ENCODE assay signal across 14 mouse cellular contexts in genomic region chr2:75618712-75619111, GRCm38 (mm10). TPM values are rescaled to one million over a fixed set of nuclear protein-coding genes. Genes with fewer than 3 reads are reported as not detected.
A peak's percentile ranks its signal among the peaks of the same experiment; 100 is the strongest.
DNase-seq lines count a peak whose midpoint lies in the region; ATAC-seq and TF ChIP-seq lines count a peak whose summit lies in the region.
"Had no signal": no experiment of that assay in that cellular context is flagged by ENCODE, and none has a peak within 500 bp of the region (broad histone marks: within the 10 kb centered on the region; RNA-seq: fewer than 3 reads in every experiment).

No protein-coding gene starts in this region.

- TF ChIP-seq CTCF in lung, postnatal 0 days (IDR thresholded peaks at IDR 0.05), result no peak

- H3K4me1 ChIP-seq in heart, embryonic 12.5 days (replicated peaks), result no peaks in the 10 kb centered on the region
- no peaks in the 10 kb centered on the region; the same call in 1 of the 2 replicates for H3K4me1 ChIP-seq in lung, postnatal 0 days (ENCODE audit: insufficient read depth, low read depth, low read length)
- peaks cover 9% of the 10 kb centered on the region for H3K4me1 ChIP-seq in limb, embryonic 10.5 days

- DNase-seq in heart, postnatal 4 days, result peak; percentile 36
- DNase-seq in lung, postnatal 0 days (ENCODE audit: low spot score), result peak; percentile 65
- DNase-seq in lung, postnatal 25 days (ENCODE audit: low spot score), result no peak
- no peak for DNase-seq in limb, embryonic 10.5 days (ENCODE audit: low spot score)
- DNase-seq in layer of hippocampus, postnatal 36 days, result no peak
- DNase-seq in urinary bladder, postnatal 36 days (ENCODE audit: low spot score in 2 of 2), result no peak
- DNase-seq: adrenal gland, postnatal 14 days; cerebellum, postnatal 25 days had no signal

- H3K4me3 ChIP-seq in heart, embryonic 12.5 days, result no peak overlapping the region
- H3K4me3 ChIP-seq in lung, postnatal 0 days (ENCODE audit: low read depth, low read length), result no peak overlapping the region
- H3K4me3 ChIP-seq in limb, embryonic 10.5 days, result no peak overlapping the region
- H3K4me3 ChIP-seq: limb, embryonic 15.5 days had no signal

- H3K4me2 ChIP-seq in heart, embryonic 12.5 days, result no peak overlapping the region
- H3K4me2 ChIP-seq in lung, postnatal 0 days (replicated peaks; ENCODE audit: low read depth, low read length), result no peak overlapping the region
- H3K4me2 ChIP-seq: heart, embryonic 11.5 days; hindbrain, embryonic 14.5 days; limb, embryonic 15.5 days had no signal

- 62% methylated on average over 6 of the region's 6 CpGs for WGBS in heart, embryonic 12.5 days
- 41% methylated on average over 6 of the region's 6 CpGs for WGBS in lung, postnatal 0 days
- 44% methylated on average over 6 of the region's 6 CpGs for WGBS in limb, embryonic 10.5 days

- no peaks in the 10 kb centered on the region for H3K36me3 ChIP-seq in heart, embryonic 12.5 days
- no peaks in the 10 kb centered on the region for H3K36me3 ChIP-seq in lung, postnatal 0 days (ENCODE audit: insufficient read depth, low read length)
- no peaks in the 10 kb centered on the region for H3K36me3 ChIP-seq in limb, embryonic 10.5 days
- H3K36me3 ChIP-seq: limb, embryonic 15.5 days had no signal

- no peak overlapping the region for H3K27ac ChIP-seq in heart, embryonic 12.5 days (ENCODE audit: poor library complexity, severe bottlenecking)
- H3K27ac ChIP-seq in lung, postnatal 0 days (ENCODE audit: low read length), result peak overlapping the region; percentile 16; the same call in 1 of the 2 replicates
- H3K27ac ChIP-seq in limb, embryonic 10.5 days, result peak overlapping the region; percentile 60; the same call in 1 of the 2 replicates
- H3K27ac ChIP-seq: hindbrain, embryonic 14.5 days; limb, embryonic 15.5 days had no signal

- ATAC-seq in heart, embryonic 12.5 days (ENCODE audit: insufficient number of reproducible peaks, low FRiP score), result no peak
- peak; percentile 60 for ATAC-seq in lung, postnatal 0 days
- ATAC-seq: forebrain, embryonic 14.5 days; midbrain, embryonic 16.5 days had no signal

- no peaks in the 10 kb centered on the region for H3K9me3 ChIP-seq in heart, embryonic 12.5 days (replicated peaks)
- no peaks in the 10 kb centered on the region for H3K9me3 ChIP-seq in lung, postnatal 0 days (ENCODE audit: low read length)
- no peaks in the 10 kb centered on the region for H3K9me3 ChIP-seq in limb, embryonic 10.5 days (replicated peaks)
- H3K9me3 ChIP-seq: limb, embryonic 15.5 days had no signal

- no peaks in the 10 kb centered on the region for H3K27me3 ChIP-seq in heart, embryonic 12.5 days (replicated peaks)
- H3K27me3 ChIP-seq in lung, postnatal 0 days (replicated peaks; ENCODE audit: insufficient read depth, low read length), result no peaks in the 10 kb centered on the region
- H3K27me3 ChIP-seq in limb, embryonic 10.5 days (ENCODE audit: low read depth, poor library complexity, severe bottlenecking), result no peaks in the 10 kb centered on the region
- H3K27me3 ChIP-seq: limb, embryonic 15.5 days had no signal

- H3K9ac ChIP-seq in heart, embryonic 12.5 days, result no peak overlapping the region
- H3K9ac ChIP-seq in lung, postnatal 0 days (replicated peaks; ENCODE audit: low read depth), result no peak overlapping the region
- H3K9ac ChIP-seq: hindbrain, embryonic 14.5 days; limb, embryonic 15.5 days had no signal

- no peak for TF ChIP-seq EP300 in lung, postnatal 0 days (IDR thresholded peaks at IDR 0.05)

RNA-seq across cellular contexts. Expression of gene Hnrnpa3, which starts 40.3 kb away (rescaled TPM):
- total RNA-seq in heart, postnatal 4 days (2021), result 100 to 1,000 TPM; 504 to 509 TPM
- 221 and 233 TPM in 2 replicates for polyA plus RNA-seq in heart, embryonic 12.5 days (2016; fragmentation: Nextera tagmentation; extraction: Ambion mirVana)
- 114 and 129 TPM in 2 replicates for polyA plus RNA-seq in lung, postnatal 0 days (2015; fragmentation: Nextera tagmentation; extraction: Ambion mirVana)
- polyA plus RNA-seq in limb, embryonic 10.5 days (2016; fragmentation: Nextera tagmentation; extraction: Ambion mirVana), result 352 and 369 TPM in 2 replicates
- total RNA-seq in layer of hippocampus, postnatal 36 days (2021), result 100 to 1,000 TPM; 319 to 330 TPM

Comparison
In these comparisons a context has a peak if more than half of its experiments do, and no peak if none do; other contexts are left out.
1. DNase-seq: peak in heart, postnatal 4 days (single experiment) and lung, postnatal 0 days (single experiment); none in lung, postnatal 25 days (single experiment), limb, embryonic 10.5 days (single experiment), layer of hippocampus, postnatal 36 days (0 of 2) and urinary bladder, postnatal 36 days (0 of 2).